ENCODE assay signal across 25 mouse cellular contexts in genomic region chr2:124385053-124385452, GRCm38 (mm10).
"Had no signal": no experiment of that assay in that cellular context is flagged by ENCODE, and none has a peak within 500 bp of the region (broad histone marks: within the 10 kb centered on the region; RNA-seq: fewer than 3 reads in every experiment).

No protein-coding gene starts in this region.

- H3K9me3 ChIP-seq: liver, embryonic 15.5 days; lung, embryonic 15.5 days; midbrain, embryonic 12.5 days; neural tube, embryonic 13.5 days; neural tube, embryonic 15.5 days; stomach, embryonic 15.5 days had no signal

- H3K4me1 ChIP-seq: liver, embryonic 15.5 days; lung, embryonic 15.5 days; megakaryocyte, embryonic 14.5 days; midbrain, embryonic 12.5 days; neural tube, embryonic 13.5 days; neural tube, embryonic 15.5 days; stomach, embryonic 15.5 days had no signal

- H3K4me2 ChIP-seq: liver, embryonic 15.5 days; lung, embryonic 15.5 days; midbrain, embryonic 12.5 days; neural tube, embryonic 13.5 days; neural tube, embryonic 15.5 days; stomach, embryonic 15.5 days had no signal

- H3K36me3 ChIP-seq: liver, embryonic 15.5 days; lung, embryonic 15.5 days; midbrain, embryonic 12.5 days; neural tube, embryonic 13.5 days; neural tube, embryonic 15.5 days; stomach, embryonic 15.5 days had no signal

- H3K27me3 ChIP-seq: liver, embryonic 15.5 days; lung, embryonic 15.5 days; megakaryocyte, embryonic 14.5 days; midbrain, embryonic 12.5 days; neural tube, embryonic 13.5 days; neural tube, embryonic 15.5 days; stomach, embryonic 15.5 days had no signal

- H3K27ac ChIP-seq: liver, embryonic 15.5 days; lung, embryonic 15.5 days; macrophage; midbrain, embryonic 12.5 days; neural tube, embryonic 13.5 days; neural tube, embryonic 15.5 days; stomach, embryonic 15.5 days; stomach, postnatal 0 days had no signal

- ATAC-seq: liver, postnatal 0 days; lung, postnatal 0 days; midbrain, embryonic 16.5 days had no signal

- H3K9ac ChIP-seq: liver, embryonic 15.5 days; liver, postnatal 0 days; lung, embryonic 15.5 days; midbrain, embryonic 12.5 days; neural tube, embryonic 13.5 days; neural tube, embryonic 15.5 days; stomach, embryonic 15.5 days had no signal

- H3K4me3 ChIP-seq: liver, embryonic 15.5 days; lung, embryonic 15.5 days; megakaryocyte, embryonic 14.5 days; midbrain, embryonic 12.5 days; myocyte; neural tube, embryonic 13.5 days; neural tube, embryonic 15.5 days; stomach, embryonic 15.5 days had no signal

- DNase-seq: liver, postnatal 0 days; lung, adult 2 months; lung, postnatal 14 days; lung, postnatal 36 days; midbrain, embryonic 14.5 days; retina, postnatal 1 day; right cerebral cortex, adult 18-20 months; right cerebral cortex, postnatal 25 days; right cerebral cortex, postnatal 4 days; spleen, adult 18-20 months; thymus, adult 2 months; thymus, postnatal 25 days; thymus, postnatal 4 days had no signal
